Mouse (Mus musculus) intestine, postnatal 0 days (tissue): ENCODE measurements around the gene Hspg2. TPM values are rescaled to one million over a fixed set of nuclear protein-coding genes. Genes with fewer than 3 reads are reported as not detected.

Source experiments
- ATAC-seq: fragments of 200-750 bp; cut with Nextera tagmentation; 2 replicates; pipeline ENCODE4 v1.8.0; 2017; ENCODE audit warnings: mild to moderate bottlenecking, moderate TSS enrichment, moderate library complexity
- H3K27ac ChIP-seq: fragments of 300-500 bp; sonication (generic); 2 replicates; pipeline ENCODE4 v1.5.1; 2014; ENCODE audit warnings: mild to moderate bottlenecking, low read depth, low read length, moderate library complexity
- H3K27me3 ChIP-seq: fragments of 300-500 bp; sonication (generic); replicated peaks from 2 replicates; pipeline ENCODE4 v1.6.1; 2014; ENCODE audit warnings: low read length, mixed read lengths; ENCODE audit not compliant: control insufficient read depth, insufficient read depth
- H3K36me3 ChIP-seq: fragments of 300-500 bp; sonication (generic); 2 replicates; pipeline ENCODE4 v1.6.1; 2014; ENCODE audit warnings: mild to moderate bottlenecking, moderate library complexity; ENCODE audit not compliant: control insufficient read depth, insufficient read depth
- H3K4me1 ChIP-seq: fragments of 300-500 bp; sonication (generic); replicated peaks from 2 replicates; pipeline ENCODE4 v1.6.1; 2014; ENCODE audit warnings: antibody characterized with exemption, low read length, mixed read lengths; ENCODE audit not compliant: control insufficient read depth, insufficient read depth
- H3K4me2 ChIP-seq: fragments of 300-500 bp; sonication (generic); replicated peaks from 2 replicates; pipeline ENCODE4 v1.6.1; 2014; ENCODE audit warnings: low read depth, mild to moderate bottlenecking, moderate library complexity
- H3K4me3 ChIP-seq: fragments of 300-500 bp; sonication (generic); 2 replicates; pipeline ENCODE4 v1.5.1; 2014; ENCODE audit warnings: low read depth, low read length
- H3K9ac ChIP-seq: fragments of 300-500 bp; sonication (generic); 2 replicates; pipeline ENCODE4 v1.6.1; 2014; ENCODE audit warnings: mild to moderate bottlenecking, low read depth, low read length
- H3K9me3 ChIP-seq: fragments of 300-500 bp; sonication (generic); 2 replicates; pipeline ENCODE4 v1.6.1; 2016; ENCODE audit warnings: mixed run types; ENCODE audit not compliant: control insufficient read depth
- CTCF ChIP-seq: sonication (generic); IDR thresholded peaks from 2 replicates; pipeline ENCODE4 v1.5.1; 2016; ENCODE audit warnings: low read depth, mild to moderate bottlenecking, control low read depth, antibody characterized with exemption, moderate library complexity
- WGBS: fragments of 180-500 bp; shearing (Covaris S2); extraction: QIAGEN DNeasy Blood & Tissue Kit; methylation state at CpG from one replicate; pipeline ENCODE4 v1.1.7; 2014; 5-methylcytosine and 5-hydroxymethylcytosine counted together
- polyA plus RNA-seq: library from polyadenylated mRNA; unstranded; fragments of >200 nt; fragmentation: Nextera tagmentation; extraction: Ambion mirVana; gene quantifications from 2 replicates; pipeline ENCODE4 v1.2.1, GENCODE M21; 2015

The Hspg2 gene
- polyA plus RNA-seq, 1 experiment from 2014 or later: 16.3 TPM

- H3K9ac ChIP-seq: no peak overlapping the region
- H3K36me3 ChIP-seq: no peaks in the 10 kb centered on the region
- WGBS: 83% methylated on average over 10 of the region's 10 CpGs
- H3K9me3 ChIP-seq: no peaks in the 10 kb centered on the region
- H3K27me3 ChIP-seq: no peaks in the 10 kb centered on the region
- no peak for ATAC-seq
- no peak for TF ChIP-seq CTCF
- no peak overlapping the region for H3K4me2 ChIP-seq
- H3K4me1 ChIP-seq: no peaks in the 10 kb centered on the region
- H3K27ac ChIP-seq: no peak overlapping the region
- H3K4me3 ChIP-seq: no peak overlapping the region
Observed at GRCm38 (mm10) chr4:137449715-137450114, 18.9 kb upstream of the Hspg2 start.

GRCm38 (mm10) chr4:137452190-137452589, 16.4 kb upstream of the Hspg2 start:
- Histone ChIP-seq H3K9me3 (no peaks in the 10 kb centered on the region), H3K27ac (no peak overlapping the region), H3K9ac (no peak overlapping the region), H3K36me3 (no peaks in the 10 kb centered on the region), H3K4me2 (no peak overlapping the region), H3K27me3 (no peaks in the 10 kb centered on the region), H3K4me3 (no peak overlapping the region), H3K4me1 (no peaks in the 10 kb centered on the region)
- TF ChIP-seq CTCF: no peak
- 88% methylated on average over 6 of the region's 6 CpGs for WGBS
- ATAC-seq: no peak

GRCm38 (mm10) chr4:137453234-137453767, 15.3 kb upstream of the Hspg2 start, which contains the start of gene 1700013G24Rik:
1700013G24Rik (plus strand) TSS chr4:137453284.
- no peak within 1 kb of the TSS for H3K27ac ChIP-seq

GRCm38 (mm10) chr4:137454582-137454981, 14.0 kb upstream of the Hspg2 start:
- H3K9ac ChIP-seq: no peak overlapping the region
- WGBS: 93% methylated on average over 14 of the region's 14 CpGs
- no peak overlapping the region for H3K4me2 ChIP-seq
- H3K4me3 ChIP-seq: no peak overlapping the region
- ATAC-seq: no peak
- TF ChIP-seq CTCF: no peak
- H3K4me1 ChIP-seq: no peaks in the 10 kb centered on the region
- H3K27me3 ChIP-seq: no peaks in the 10 kb centered on the region
- no peak overlapping the region for H3K27ac ChIP-seq
- H3K36me3 ChIP-seq: no peaks in the 10 kb centered on the region
- no peaks in the 10 kb centered on the region for H3K9me3 ChIP-seq

More at GRCm38 (mm10) chr4:137453234-137453767, 15.3 kb upstream of the Hspg2 start, which contains the start of gene 1700013G24Rik:
- no peaks in the 10 kb centered on the region for H3K4me1 ChIP-seq
- no peak for TF ChIP-seq CTCF
- H3K27me3 ChIP-seq: no peaks in the 10 kb centered on the region
- WGBS: 84% methylated on average over 8 of the region's 8 CpGs
- H3K9ac ChIP-seq: no peak within 1 kb of the TSS
- no peaks in the 10 kb centered on the region for H3K36me3 ChIP-seq
- no peaks in the 10 kb centered on the region for H3K9me3 ChIP-seq
- no peak within 1 kb of the TSS for H3K4me3 ChIP-seq
- no peak within 1 kb of the TSS for H3K4me2 ChIP-seq
- no peak for ATAC-seq

- ATAC-seq: no peak
- H3K4me3 ChIP-seq: no peak overlapping the region
- no peak overlapping the region for H3K4me2 ChIP-seq
- no peaks in the 10 kb centered on the region for H3K4me1 ChIP-seq
- H3K27ac ChIP-seq: no peak overlapping the region
- 73% methylated on average over 12 of the region's 12 CpGs for WGBS
- H3K36me3 ChIP-seq: no peaks in the 10 kb centered on the region
- H3K27me3 ChIP-seq: no peaks in the 10 kb centered on the region
- no peak for TF ChIP-seq CTCF
- H3K9me3 ChIP-seq: no peaks in the 10 kb centered on the region
- no peak overlapping the region for H3K9ac ChIP-seq
Observed at GRCm38 (mm10) chr4:137456581-137456980, 12.0 kb upstream of the Hspg2 start.

- WGBS: 38% methylated on average over 4 of the region's 4 CpGs
- Histone ChIP-seq H3K27ac (no peak overlapping the region), H3K4me1 (0 out of 2 replicates have a peak, but pooled peaks cover 3% of the 10 kb centered on the region), H3K4me2 (no peak overlapping the region), H3K9ac (no peak overlapping the region), H3K9me3 (no peaks in the 10 kb centered on the region), H3K36me3 (no peaks in the 10 kb centered on the region), H3K27me3 (no peaks in the 10 kb centered on the region), H3K4me3 (no peak overlapping the region)
- ATAC-seq: no peak
- no peak for TF ChIP-seq CTCF
Observed at GRCm38 (mm10) chr4:137457292-137457691, 11.3 kb upstream of the Hspg2 start.
